Mouse (Mus musculus) ovary, postnatal 14 days (tissue): Measurements from ENCODE around the gene She.

Experiments
- DNase-seq: peaks from one replicate; pipeline ENCODE4 v3.0.0; 2022; ENCODE audit warnings: low spot score

She gene

DNA sequence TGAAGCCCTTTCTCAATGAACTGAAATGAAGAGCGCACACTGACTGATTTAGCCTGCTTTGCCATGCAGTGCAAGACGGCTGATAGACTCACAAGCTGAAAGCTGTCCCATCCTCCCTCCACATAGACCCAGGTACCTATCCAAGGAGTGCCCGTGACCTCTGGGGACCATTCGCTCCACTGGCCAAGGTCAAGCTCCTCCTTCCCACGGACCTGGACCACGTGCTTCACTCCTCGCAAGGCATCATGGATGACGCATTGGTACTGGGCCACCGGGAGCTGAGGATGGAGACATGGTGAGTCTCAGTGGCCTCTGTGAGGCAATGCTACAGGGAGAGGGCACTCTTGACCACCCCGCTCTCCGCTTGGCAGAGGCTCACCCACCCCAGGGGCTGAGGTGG lies 54.6 kb downstream of the She start:
- no peak for DNase-seq

DNA sequence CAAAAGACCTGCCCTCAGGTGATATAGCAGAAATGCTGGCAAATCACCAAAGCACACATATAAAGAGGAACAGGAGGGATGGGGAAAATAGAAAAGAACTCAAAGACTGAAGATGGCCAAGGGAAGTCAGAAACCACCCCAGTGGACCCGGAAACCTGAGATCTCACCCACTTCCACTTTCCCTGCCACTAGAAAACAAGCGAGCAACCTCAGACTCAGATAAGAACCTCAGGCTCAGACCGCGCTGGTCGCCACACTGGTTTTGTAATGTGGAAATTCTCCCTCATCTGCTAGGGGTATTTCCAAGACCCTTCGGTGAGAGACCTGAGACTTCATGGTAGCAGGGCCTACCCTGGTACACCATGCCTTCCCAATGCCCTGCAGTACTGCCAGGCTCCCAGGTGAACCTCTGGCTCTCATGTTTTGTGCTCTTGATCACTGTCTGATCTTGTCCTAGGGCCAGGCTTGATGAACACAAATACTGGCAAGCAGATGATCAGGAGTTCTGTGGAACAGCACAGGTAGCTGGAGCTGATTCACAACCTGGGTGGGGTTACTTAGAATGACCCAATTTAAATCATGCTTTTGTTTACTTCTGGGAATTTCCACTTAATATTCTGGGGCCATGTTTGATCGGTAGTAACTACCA lies 56.5 kb downstream of the She start:
- DNase-seq, result no peak

DNA sequence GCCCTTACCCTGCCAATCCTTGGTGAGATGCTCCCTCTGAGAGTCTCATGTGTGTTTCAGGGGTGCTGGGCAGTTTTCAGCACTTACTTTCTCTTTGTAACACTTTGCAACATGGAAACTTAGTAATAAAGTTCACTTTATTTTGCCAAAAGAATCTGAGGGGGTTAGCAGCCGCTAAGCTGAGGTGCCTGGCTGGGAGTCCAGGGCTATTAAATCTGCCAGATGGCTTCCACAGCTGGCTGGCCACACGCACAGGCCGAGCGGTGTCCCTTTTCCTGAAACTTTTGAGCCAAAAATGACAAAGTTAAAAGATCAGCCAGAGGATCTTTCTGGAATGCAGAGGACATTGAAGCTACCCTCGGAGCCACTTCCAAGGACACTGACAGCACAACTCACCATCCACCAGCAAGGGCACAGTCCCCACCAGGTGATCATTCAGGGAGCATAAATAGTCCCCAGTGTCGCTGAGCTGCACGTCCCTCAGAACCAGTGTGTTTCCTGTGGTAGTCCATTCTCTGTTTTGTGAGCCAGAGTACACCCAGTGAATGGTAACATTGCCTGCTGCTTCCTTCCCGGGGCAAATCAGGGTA lies 58.8 kb downstream of the She start:
- no peak for DNase-seq

DNA sequence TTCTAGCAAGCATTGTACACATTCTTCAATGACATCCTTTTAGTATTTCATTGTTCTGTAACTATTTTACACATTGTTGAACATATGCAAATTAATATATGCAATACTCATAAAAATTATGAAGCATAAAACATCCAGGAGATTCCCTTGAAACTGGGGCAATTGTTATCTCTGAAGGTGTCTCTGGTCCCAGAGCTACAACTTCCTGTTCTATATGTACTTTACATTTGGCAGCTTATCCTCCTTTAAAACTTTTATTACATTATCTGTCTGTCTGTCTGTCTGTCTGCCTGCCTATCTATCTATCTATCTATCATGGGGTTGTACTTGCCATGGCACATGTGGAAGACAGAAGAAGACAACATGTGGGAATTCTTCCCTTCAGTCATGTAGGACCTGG lies 60.5 kb downstream of the She start:
- no peak for DNase-seq

DNA sequence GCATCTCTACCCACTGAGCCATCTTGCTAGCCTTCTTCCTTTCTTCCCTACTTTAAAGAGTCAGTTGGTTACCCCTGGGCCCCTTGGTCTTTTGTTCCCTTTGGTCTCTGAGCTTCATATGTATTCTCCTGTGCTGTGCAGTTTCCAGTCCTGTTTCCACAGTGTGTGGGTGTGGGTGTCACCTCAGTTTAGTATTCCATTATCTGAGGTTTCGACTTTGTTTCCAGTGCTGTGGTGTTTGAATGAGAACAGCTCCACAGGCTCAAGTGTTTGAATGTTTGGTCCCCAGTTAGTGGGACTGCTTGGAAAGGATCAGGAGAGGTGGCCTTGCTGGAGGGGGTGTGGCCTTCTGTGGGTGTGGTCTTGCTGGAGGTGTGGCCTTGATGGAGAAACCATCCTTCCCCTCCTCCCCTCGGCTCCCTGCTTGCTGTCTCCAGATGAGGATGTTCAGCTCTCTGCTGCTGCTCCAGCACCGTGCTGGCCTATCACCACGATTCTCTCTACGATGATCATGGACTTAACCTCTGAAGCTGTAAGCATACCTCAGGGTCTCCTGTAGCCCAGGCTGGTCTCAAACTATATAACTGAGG lies 61.4 kb downstream of the She start:
- DNase-seq, result no peak

DNA sequence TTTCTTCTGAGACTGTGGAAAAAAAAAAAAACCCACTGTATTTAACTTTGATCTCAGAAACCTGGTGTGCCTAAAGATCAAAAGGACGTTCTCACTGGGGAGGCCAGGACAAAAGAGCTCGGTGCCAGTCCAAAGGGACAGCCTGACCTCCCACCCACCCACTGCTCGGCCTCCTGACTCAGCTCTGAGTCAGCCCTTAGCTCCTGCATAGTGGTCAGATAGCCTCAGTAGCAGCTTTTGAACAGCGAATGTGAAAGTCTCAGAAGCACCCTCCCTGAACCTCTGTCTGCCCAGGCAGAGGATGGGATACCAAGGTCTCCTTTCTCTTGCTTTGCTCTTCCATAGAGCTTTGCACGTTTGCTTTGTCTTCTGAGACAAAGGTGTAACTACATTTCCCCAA lies 65.4 kb downstream of the She start:
- no peak for DNase-seq

DNA sequence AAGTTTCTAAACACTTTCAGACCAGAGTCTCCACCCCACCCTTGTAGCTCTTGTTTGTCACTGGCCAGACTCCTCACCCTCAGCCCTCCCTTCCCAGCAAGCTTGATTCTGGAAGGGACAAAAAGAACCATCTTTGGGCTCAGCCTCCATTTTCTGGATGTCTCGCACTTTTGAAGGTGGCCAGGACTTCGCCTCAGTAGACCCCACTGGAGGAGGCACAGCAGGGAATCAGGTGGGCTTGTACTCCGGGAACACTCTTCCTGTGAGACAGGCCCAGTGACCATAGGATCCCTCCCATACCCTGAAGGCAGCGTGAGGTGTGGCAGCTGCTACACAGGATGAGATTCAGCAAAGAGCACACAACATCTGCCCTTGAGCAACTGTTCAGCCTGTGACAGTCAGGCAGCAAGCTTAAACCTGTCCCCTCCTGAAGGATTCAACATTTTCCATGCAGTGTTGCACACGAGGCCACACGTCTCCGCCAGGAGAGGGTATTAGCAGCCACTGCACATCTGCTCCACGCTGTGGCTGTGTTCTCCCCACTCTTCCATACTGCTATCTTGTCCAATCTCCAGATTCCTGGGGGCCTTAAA lies 66.1 kb downstream of the She start:
- no peak for DNase-seq

DNA sequence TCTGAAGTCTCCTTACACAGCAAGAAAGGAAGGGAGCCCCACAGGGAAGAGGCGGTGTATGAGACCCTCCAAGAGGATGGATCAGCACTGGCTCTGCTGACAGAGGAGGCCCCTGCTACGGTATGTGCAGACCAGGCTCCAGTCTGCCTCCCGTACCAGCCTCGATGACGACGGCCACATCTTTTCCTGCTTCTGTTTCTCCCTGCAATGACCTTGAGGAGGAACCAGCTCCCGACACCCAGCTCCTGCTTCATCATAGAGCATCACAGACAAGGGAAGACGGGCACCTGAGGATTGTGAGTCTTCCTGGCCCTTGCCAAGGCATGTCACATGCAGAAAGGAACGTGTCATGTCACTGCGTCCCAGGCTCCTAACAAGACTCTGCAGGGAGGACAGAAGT lies 66.8 kb downstream of the She start:
- no peak for DNase-seq

DNA sequence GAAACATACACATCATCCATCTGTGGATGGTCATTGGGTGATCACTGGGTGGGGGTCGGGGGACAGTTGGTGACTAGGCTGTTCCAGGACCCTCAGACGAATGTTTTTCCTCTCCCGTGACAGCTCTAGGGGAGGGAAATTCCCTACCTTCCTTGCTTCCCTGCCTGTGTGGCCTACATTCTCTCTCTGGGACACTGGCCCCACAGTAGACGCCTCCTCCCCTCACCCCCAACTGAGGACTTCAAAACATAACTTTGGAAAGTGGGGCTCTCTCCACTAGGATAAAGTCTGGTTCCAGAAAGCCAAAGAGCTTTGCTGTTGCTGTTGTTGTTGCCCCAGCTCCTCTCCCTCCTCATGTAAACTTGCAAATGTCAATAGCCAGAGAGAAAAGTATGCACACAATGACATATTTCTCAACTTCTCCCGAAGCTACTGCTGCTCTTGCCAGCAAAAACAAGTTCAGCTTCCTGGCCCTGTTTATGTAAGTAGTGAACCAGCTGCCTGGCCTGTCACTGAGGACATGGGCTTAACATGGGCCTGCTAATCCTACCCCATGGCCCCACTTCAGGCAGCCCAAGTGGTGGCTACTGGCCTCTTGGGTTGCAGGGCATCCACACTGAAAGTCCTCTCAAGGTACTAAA lies 67.8 kb downstream of the She start:
- no peak for DNase-seq

DNA sequence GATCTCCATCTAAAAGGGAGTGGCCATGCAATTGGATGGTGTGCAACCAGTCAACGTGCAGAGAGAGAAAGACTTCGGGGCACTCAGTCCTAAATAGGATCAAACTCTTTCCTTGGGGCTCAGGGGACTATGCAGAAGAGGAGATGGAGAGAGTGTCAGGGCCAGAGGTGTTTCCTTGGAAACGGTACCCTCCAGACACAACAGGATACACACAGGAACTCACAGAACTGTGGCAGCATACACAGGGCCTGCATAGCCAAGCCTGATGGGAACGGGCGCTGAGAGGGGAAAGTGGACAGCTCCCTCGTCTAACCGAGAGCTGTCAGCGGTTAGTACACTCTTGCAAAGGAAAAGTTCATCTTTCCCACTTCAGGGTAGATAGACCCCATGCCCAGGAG lies 68.3 kb downstream of the She start:
- no peak for DNase-seq

DNA sequence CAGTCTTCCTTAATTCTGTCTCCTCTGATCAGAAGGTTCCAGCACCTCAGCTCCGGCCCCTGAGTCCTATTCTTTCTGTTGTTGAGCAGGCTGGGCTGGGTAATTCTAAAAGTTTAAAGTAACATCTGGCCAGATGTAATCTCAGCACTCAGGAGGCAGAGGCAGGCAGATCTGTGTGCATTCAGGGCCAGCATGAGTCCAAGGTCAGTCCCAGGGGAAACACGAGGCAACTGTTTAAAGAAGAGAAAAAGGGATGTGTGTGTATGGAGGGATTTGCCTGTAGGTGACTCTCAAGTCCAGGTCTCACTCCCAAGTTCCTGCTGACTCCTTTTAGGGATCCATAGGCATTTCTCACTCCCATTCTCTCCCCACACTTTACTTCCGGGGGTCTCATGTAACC lies 76.7 kb downstream of the She start:
- no peak for DNase-seq
